Mouse (Mus musculus) midbrain, embryonic 14.5 days (tissue): ENCODE results near the gene 1700017D01Rik. TPM values are rescaled to one million over a fixed set of nuclear protein-coding genes. Genes with fewer than 3 reads are reported as not detected.
"Not testable (repeated sequence)": the region's sequence is repeated elsewhere in the genome, so short reads cannot be mapped to it uniquely, and the experiment has no call there.

Source experiments
- ATAC-seq: fragments of 200-750 bp; cut with Nextera tagmentation; 2 replicates; pipeline ENCODE4 v1.8.0; 2017; ENCODE audit warnings: moderate number of reproducible peaks, moderate library complexity; ENCODE audit not compliant: low FRiP score, low TSS enrichment
- DNase-seq: peaks from one replicate; pipeline ENCODE4 v3.0.0-alpha.2; 2015
- H3K27ac ChIP-seq: fragments of 300-500 bp; sonication (generic); replicated peaks from 2 replicates; pipeline ENCODE4 v1.5.1; 2014; ENCODE audit warnings: mild to moderate bottlenecking, low read depth, low read length, moderate library complexity
- H3K27me3 ChIP-seq: fragments of 300-500 bp; sonication (generic); 2 replicates; pipeline ENCODE4 v1.6.1; 2014; ENCODE audit warnings: low read length, control low read depth, mixed read lengths; ENCODE audit not compliant: control insufficient read depth, insufficient read depth
- H3K36me3 ChIP-seq: fragments of 300-500 bp; sonication (generic); 2 replicates; pipeline ENCODE4 v1.6.1; 2014; ENCODE audit warnings: low read length, control low read depth; ENCODE audit not compliant: control insufficient read depth, insufficient read depth
- H3K4me1 ChIP-seq: fragments of 300-500 bp; sonication (generic); 2 replicates; pipeline ENCODE4 v1.6.1; 2014; ENCODE audit warnings: mild to moderate bottlenecking, antibody characterized with exemption, low read length, control low read depth; ENCODE audit not compliant: control insufficient read depth, insufficient read depth
- H3K4me2 ChIP-seq: fragments of 300-500 bp; sonication (generic); 2 replicates; pipeline ENCODE4 v1.6.1; 2014; ENCODE audit warnings: mild to moderate bottlenecking, low read length, moderate library complexity
- H3K4me3 ChIP-seq: fragments of 300-500 bp; sonication (generic); replicated peaks from 2 replicates; pipeline ENCODE4 v1.5.1; 2014; ENCODE audit warnings: low read depth, low read length
- H3K9ac ChIP-seq: fragments of 300-500 bp; sonication (generic); replicated peaks from 2 replicates; pipeline ENCODE4 v1.6.1; 2014; ENCODE audit warnings: mild to moderate bottlenecking, low read length, moderate library complexity
- H3K9me3 ChIP-seq: fragments of 300-500 bp; sonication (generic); 2 replicates; pipeline ENCODE4 v1.6.1; 2016; ENCODE audit warnings: low read length, control low read depth, mixed read lengths; ENCODE audit not compliant: control insufficient read depth
- WGBS: fragments of 180-500 bp; shearing (Covaris S2); extraction: QIAGEN DNeasy Blood & Tissue Kit; methylation state at CpG from one replicate; pipeline ENCODE4 v1.1.7; 2014; 5-methylcytosine and 5-hydroxymethylcytosine counted together
- polyA plus RNA-seq: library from polyadenylated mRNA; unstranded; fragments of >200 nt; fragmentation: Nextera tagmentation; extraction: Ambion mirVana; gene quantifications from 2 replicates; pipeline ENCODE4 v1.2.1, GENCODE M21; 2014

1700017D01Rik gene
- polyA plus RNA-seq, 1 experiment from 2014 or later = not detected

DNA sequence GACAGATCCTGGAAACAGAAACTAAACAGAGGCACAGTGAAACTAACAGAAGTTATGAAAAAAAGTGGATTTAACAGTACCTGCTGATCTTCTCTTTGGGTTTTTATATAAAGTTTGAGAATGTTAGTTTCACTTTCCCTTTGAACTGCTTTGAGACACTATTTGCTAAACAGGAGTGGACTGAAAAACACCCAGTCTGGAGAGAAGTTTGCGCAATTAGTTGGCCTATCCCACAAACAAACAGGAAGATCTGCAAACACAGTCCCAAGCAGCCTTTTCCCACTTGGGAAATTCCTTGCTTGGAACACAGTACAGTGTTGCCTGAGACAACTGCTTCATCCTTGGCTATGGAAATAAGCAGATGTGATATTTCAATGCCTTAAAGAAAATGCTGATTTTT is 75.0 kb downstream of the 1700017D01Rik start:
- H3K36me3 ChIP-seq, DNase-seq, H3K4me1 ChIP-seq, H3K4me3 ChIP-seq, H3K27me3 ChIP-seq, H3K9me3 ChIP-seq, H3K27ac ChIP-seq, ATAC-seq, H3K9ac ChIP-seq, H3K4me2 ChIP-seq: not testable (repeated sequence)
- 96% methylated on average over 1 of the region's 1 CpGs for WGBS

DNA sequence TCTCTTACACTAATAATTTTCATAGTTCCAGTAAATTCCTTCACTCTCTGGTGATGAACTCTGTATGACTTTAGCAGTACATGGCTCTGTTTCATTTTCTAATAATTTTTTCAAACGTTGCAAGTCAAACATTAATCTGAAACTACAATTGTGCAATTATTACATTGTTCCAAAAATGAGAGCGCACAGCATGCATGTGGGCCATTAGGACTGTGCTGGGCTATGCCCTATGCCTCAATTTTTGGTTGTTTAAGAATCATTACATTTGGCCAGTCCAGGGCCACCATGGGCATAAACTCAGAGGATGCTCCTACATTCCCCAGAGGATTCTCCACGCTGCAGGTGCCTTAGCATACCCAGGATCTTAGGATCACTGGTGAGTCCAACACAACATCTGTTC is 77.4 kb downstream of the 1700017D01Rik start:
- Histone ChIP-seq H3K9ac (no peak overlapping the region), H3K36me3 (no peaks in the 10 kb centered on the region), H3K27ac (no peak overlapping the region), H3K4me1 (no peaks in the 10 kb centered on the region), H3K9me3 (no peaks in the 10 kb centered on the region), H3K4me2 (no peak overlapping the region), H3K4me3 (no peak overlapping the region), H3K27me3 (no peaks in the 10 kb centered on the region)
- WGBS = 72% methylated on average over 3 of the region's 3 CpGs
- ATAC-seq (no peak), DNase-seq (no peak)

DNA sequence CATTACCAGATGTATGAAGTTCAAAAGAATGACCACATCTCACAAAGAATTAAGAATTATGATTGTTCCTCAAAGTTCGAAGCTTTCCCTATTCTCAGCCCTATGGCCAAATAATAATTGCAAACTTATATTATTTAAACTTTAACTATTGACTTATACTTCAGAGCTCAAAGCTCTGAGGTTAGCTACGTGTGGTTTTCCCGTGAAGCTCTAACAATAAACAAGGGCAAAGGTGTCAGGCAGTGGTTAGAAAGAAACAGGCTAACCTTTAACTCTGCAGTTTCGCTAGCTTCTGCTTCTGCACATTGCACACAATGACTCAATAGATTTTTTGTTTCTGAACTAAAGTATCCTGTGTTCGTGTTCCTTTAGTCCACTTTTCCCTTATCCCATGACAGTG is 77.8 kb downstream of the 1700017D01Rik start:
- ATAC-seq = no peak

DNA sequence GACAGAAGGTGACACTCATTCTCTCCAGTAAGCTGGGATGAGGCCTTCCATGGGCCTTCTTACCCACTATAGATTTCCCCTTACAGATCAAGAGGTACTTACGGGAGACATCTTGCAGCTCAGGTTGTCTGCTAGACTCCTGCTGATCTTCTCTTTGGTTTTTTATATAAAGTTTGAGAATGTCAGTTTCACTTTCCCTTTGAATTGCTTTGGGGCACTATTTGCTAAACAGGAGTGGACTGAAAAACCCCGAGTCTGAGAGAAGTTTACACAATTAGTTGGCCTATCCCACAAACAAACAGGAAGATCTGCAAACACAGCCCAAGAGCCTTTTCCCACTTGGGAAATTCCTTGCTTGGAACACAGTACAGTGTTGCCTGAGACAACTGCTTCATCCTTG is 80.4 kb downstream of the 1700017D01Rik start:
- no peaks in the 10 kb centered on the region for H3K36me3 ChIP-seq
- 75% methylated on average over 2 of the region's 2 CpGs for WGBS
- no peak overlapping the region for H3K4me2 ChIP-seq
- H3K4me3 ChIP-seq = no peak overlapping the region
- no peaks in the 10 kb centered on the region for H3K4me1 ChIP-seq
- no peaks in the 10 kb centered on the region for H3K9me3 ChIP-seq
- H3K27ac ChIP-seq = no peak overlapping the region
- H3K9ac ChIP-seq = no peak overlapping the region
- no peaks in the 10 kb centered on the region; the same call in 1 of the 2 replicates for H3K27me3 ChIP-seq
- DNase-seq (no peak), ATAC-seq (no peak)

More for the DNA sequence above, 77.8 kb downstream of the 1700017D01Rik start:
- H3K4me1 ChIP-seq = no peaks in the 10 kb centered on the region
- no peaks in the 10 kb centered on the region for H3K36me3 ChIP-seq
- H3K4me2 ChIP-seq = no peak overlapping the region
- H3K9ac ChIP-seq = no peak overlapping the region
- H3K9me3 ChIP-seq = no peaks in the 10 kb centered on the region
- H3K27ac ChIP-seq = no peak overlapping the region
- no peaks in the 10 kb centered on the region for H3K27me3 ChIP-seq
- no peak for DNase-seq
- no peak overlapping the region for H3K4me3 ChIP-seq
- WGBS = 77% methylated on average over 5 of the region's 5 CpGs

DNA sequence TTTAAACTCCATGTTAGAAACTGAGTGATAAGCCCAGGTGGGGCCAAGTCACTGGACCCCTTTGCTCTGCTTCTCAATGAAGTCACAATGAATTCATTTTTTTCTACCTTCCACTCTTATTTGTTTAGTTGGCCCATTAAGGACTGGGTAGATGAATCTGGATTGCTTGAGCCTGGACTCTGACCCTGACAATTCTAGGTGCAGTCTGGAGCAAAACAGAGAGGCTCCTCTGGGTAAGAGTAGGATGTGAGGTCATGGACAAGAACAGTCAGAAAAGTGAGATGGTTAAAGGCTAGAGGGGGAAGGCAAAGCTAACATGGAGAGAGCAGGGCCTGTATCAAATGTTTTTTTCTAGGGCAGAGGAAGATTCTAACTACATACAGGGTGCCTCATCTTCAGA is 81.2 kb downstream of the 1700017D01Rik start:
- no peaks in the 10 kb centered on the region; the same call in 1 of the 2 replicates for H3K27me3 ChIP-seq
- DNase-seq (no peak), ATAC-seq (no peak)
- H3K36me3 ChIP-seq = no peaks in the 10 kb centered on the region
- no peaks in the 10 kb centered on the region for H3K9me3 ChIP-seq
- H3K4me1 ChIP-seq = no peaks in the 10 kb centered on the region
- H3K4me3 ChIP-seq = no peak overlapping the region
- no peak overlapping the region for H3K27ac ChIP-seq
- no peak overlapping the region for H3K4me2 ChIP-seq
- no peak overlapping the region for H3K9ac ChIP-seq

DNA sequence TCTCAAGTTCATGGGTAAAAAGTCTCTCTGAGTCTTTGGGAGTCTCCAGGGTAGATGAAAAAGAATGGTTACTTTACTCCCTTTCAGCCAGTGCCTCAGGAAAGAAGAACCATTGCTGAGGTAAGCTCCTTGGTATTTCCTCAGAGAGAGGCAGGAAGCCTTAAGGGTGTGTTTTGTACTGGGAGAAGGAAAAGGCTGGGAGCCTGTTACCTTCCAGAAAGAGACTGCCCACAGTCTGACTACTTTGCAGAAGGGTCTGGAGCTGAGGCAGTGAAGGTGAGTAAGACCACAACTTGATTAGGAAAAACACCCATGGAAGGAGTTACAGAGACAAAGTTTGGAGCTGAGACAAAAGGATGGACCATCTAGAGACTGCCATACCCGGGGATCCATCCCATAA is 82.2 kb downstream of the 1700017D01Rik start:
- Histone ChIP-seq H3K27ac (no peak overlapping the region), H3K4me2 (no peak overlapping the region), H3K9me3 (no peaks in the 10 kb centered on the region), H3K4me1 (no peaks in the 10 kb centered on the region), H3K9ac (no peak overlapping the region), H3K36me3 (no peaks in the 10 kb centered on the region), H3K4me3 (no peak overlapping the region), H3K27me3 (no peaks in the 10 kb centered on the region; the same call in 1 of the 2 replicates)
- DNase-seq = no peak
- no peak for ATAC-seq
- 82% methylated on average over 1 of the region's 1 CpGs for WGBS

DNA sequence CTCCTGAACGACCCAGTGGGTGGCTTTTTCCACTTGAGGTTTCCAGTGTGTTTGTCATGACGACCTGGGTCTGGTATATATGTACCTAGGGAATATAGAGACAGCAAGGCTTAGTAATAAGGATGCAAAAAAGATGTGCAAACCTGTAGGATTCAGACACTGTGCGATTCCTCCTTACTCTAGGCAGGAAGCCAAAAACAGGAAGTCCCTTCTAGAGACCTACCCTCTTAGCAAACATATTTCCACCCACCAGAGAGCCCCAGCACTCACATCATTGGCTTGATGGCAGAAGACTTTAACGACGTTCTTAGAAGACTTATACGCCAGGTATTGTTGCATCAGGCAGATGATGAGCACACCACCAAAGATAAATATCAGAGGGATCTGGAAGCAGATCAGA is 82.7 kb downstream of the 1700017D01Rik start:
- no peaks in the 10 kb centered on the region; the same call in 1 of the 2 replicates for H3K27me3 ChIP-seq
- H3K27ac ChIP-seq = no peak overlapping the region
- H3K4me1 ChIP-seq = no peaks in the 10 kb centered on the region
- H3K36me3 ChIP-seq = no peaks in the 10 kb centered on the region
- no peak overlapping the region for H3K4me2 ChIP-seq
- no peaks in the 10 kb centered on the region for H3K9me3 ChIP-seq
- DNase-seq = no peak
- ATAC-seq = no peak
- no peak overlapping the region for H3K4me3 ChIP-seq
- 80% methylated on average over 6 of the region's 6 CpGs for WGBS
- H3K9ac ChIP-seq = no peak overlapping the region

Other genes with a start within 250 kb of the 1700017D01Rik start
- 35.8 and 41.2 TPM in 2 replicates for gene Tmem109, start 248.9 kb downstream of the 1700017D01Rik start, polyA plus RNA-seq
- 39.2 and 69.0 TPM in 2 replicates for gene Prpf19, start 235.6 kb downstream of the 1700017D01Rik start, polyA plus RNA-seq
- gene Zp1, start 210.2 kb downstream of the 1700017D01Rik start, polyA plus RNA-seq = 0.33 and 0.38 TPM in 2 replicates
- 0.16 and 0.18 TPM in 2 replicates for gene Ptgdr2, start 193.7 kb downstream of the 1700017D01Rik start, polyA plus RNA-seq
- gene Ccdc86, start 181.6 kb downstream of the 1700017D01Rik start, polyA plus RNA-seq = 10.7 and 12.5 TPM in 2 replicates
- not detected in 2 replicates for gene Ms4a10, start 156.2 kb downstream of the 1700017D01Rik start, polyA plus RNA-seq
- gene Ms4a15, start 137.6 kb downstream of the 1700017D01Rik start, polyA plus RNA-seq = not detected in 2 replicates
- not detected in 2 replicates for gene Ms4a18, start 112.8 kb downstream of the 1700017D01Rik start, polyA plus RNA-seq
- gene Ms4a8a, start 49.8 kb downstream of the 1700017D01Rik start, polyA plus RNA-seq = not detected in 2 replicates
- gene 1700025F22Rik, start 34.4 kb upstream of the 1700017D01Rik start, polyA plus RNA-seq = not detected in 2 replicates
- gene Ms4a13, start 65.9 kb upstream of the 1700017D01Rik start, polyA plus RNA-seq = not detected in 2 replicates
- not detected in 2 replicates for gene Ms4a12, start 101.6 kb upstream of the 1700017D01Rik start, polyA plus RNA-seq
- gene Ms4a1, start 135.4 kb upstream of the 1700017D01Rik start, polyA plus RNA-seq = not detected in 2 replicates
- gene Ms4a5, start 153.0 kb upstream of the 1700017D01Rik start, polyA plus RNA-seq = not detected in 2 replicates
- not detected in 2 replicates for gene Ms4a14, start 183.6 kb upstream of the 1700017D01Rik start, polyA plus RNA-seq
- 2.6 TPM in 1 of 2 replicates, not detected in the other for gene Ms4a7, start 205.3 kb upstream of the 1700017D01Rik start, polyA plus RNA-seq
- gene Ms4a4a, start 244.6 kb upstream of the 1700017D01Rik start, polyA plus RNA-seq = 1.6 TPM in 1 of 2 replicates, not detected in the other